Mouse (Mus musculus): ENCODE data around the gene Bag2.

- TF ChIP-seq CTCF (IDR thresholded peaks at IDR 0.05) = no peak
- TF ChIP-seq EP300 (IDR thresholded peaks at IDR 0.05) = no peak
These were observed 32.5 kb downstream of the Bag2 start for GRCm38 (mm10) chr1:33725086-33725485.
